ENCODE assay signal across 19 mouse cellular contexts in genomic region chr2:70083444-70084020, GRCm38 (mm10). TPM values are rescaled to one million over a fixed set of nuclear protein-coding genes. Genes with fewer than 3 reads are reported as not detected.
DNase-seq lines count a peak whose midpoint lies in the region; ATAC-seq and TF ChIP-seq lines count a peak whose summit lies in the region.
"Had no signal": no experiment of that assay in that cellular context is flagged by ENCODE, and none has a peak within 500 bp of the region (broad histone marks: within the 10 kb centered on the region; RNA-seq: fewer than 3 reads in every experiment).

No protein-coding gene starts in this region.

- peak overlapping the region; percentile 58 for H3K4me2 ChIP-seq in heart, embryonic 11.5 days
- peak overlapping the region; percentile 46 for H3K4me2 ChIP-seq in lung, embryonic 14.5 days
- peak overlapping the region; percentile 54 for H3K4me2 ChIP-seq in intestine, postnatal 0 days (replicated peaks; ENCODE audit: low read depth)
- peak overlapping the region; percentile 46 for H3K4me2 ChIP-seq in stomach, embryonic 16.5 days (ENCODE audit: low read depth, low read length)
- no peak overlapping the region for H3K4me2 ChIP-seq in forebrain, embryonic 13.5 days
- H3K4me2 ChIP-seq: hindbrain, embryonic 12.5 days; liver, embryonic 12.5 days had no signal

- no peak for DNase-seq in heart, postnatal 25 days (ENCODE audit: low spot score)
- DNase-seq in lung, embryonic 14.5 days: peak; percentile 23
- no peak for DNase-seq in lung, postnatal 14 days
- DNase-seq in adrenal gland, adult 2 months: no peak
- DNase-seq: cerebellum, adult 11 months; forebrain, postnatal 0 days; kidney, adult 8-10 months; kidney, postnatal 36 days; right cerebral cortex, postnatal 25 days; thymus, postnatal 25 days had no signal

- no peak for TF ChIP-seq CTCF in lung, embryonic 14.5 days (IDR thresholded peaks at IDR 0.05; ENCODE audit: low read depth)
- no peak for TF ChIP-seq CTCF in intestine, postnatal 0 days (IDR thresholded peaks at IDR 0.05; ENCODE audit: low read depth)

- intact Hi-C loops in heart, postnatal 25 days (cut with DNase I): no loop called here

- no peaks in the 10 kb centered on the region for H3K9me3 ChIP-seq in heart, embryonic 11.5 days (replicated peaks; ENCODE audit: control insufficient read depth, low read length)
- H3K9me3 ChIP-seq in lung, embryonic 14.5 days (ENCODE audit: low read depth, low read length): no peaks in the 10 kb centered on the region
- H3K9me3 ChIP-seq in intestine, postnatal 0 days (ENCODE audit: control insufficient read depth): no peaks in the 10 kb centered on the region
- H3K9me3 ChIP-seq in stomach, embryonic 16.5 days (replicated peaks; ENCODE audit: control insufficient read depth, low read length): no peaks in the 10 kb centered on the region
- H3K9me3 ChIP-seq in forebrain, embryonic 13.5 days (replicated peaks): no peaks in the 10 kb centered on the region
- H3K9me3 ChIP-seq: hindbrain, embryonic 12.5 days; liver, embryonic 12.5 days had no signal

- no peak overlapping the region for H3K9ac ChIP-seq in heart, embryonic 11.5 days (ENCODE audit: low read depth, low read length)
- H3K9ac ChIP-seq in lung, embryonic 14.5 days: no peak overlapping the region
- no peak overlapping the region for H3K9ac ChIP-seq in intestine, postnatal 0 days (ENCODE audit: low read depth, low read length)
- H3K9ac ChIP-seq in stomach, embryonic 16.5 days (ENCODE audit: low read length): no peak overlapping the region; the same call in 1 of the 2 replicates
- no peak overlapping the region for H3K9ac ChIP-seq in forebrain, embryonic 13.5 days
- H3K9ac ChIP-seq: forebrain, postnatal 0 days; hindbrain, embryonic 12.5 days; liver, embryonic 12.5 days had no signal

- H3K4me1 ChIP-seq in heart, embryonic 11.5 days (ENCODE audit: control insufficient read depth, insufficient read depth, low read length): no peaks in the 10 kb centered on the region
- no peaks in the 10 kb centered on the region for H3K4me1 ChIP-seq in lung, embryonic 14.5 days (ENCODE audit: insufficient read depth)
- no peaks in the 10 kb centered on the region for H3K4me1 ChIP-seq in intestine, postnatal 0 days (replicated peaks; ENCODE audit: control insufficient read depth, insufficient read depth, low read length)
- no peaks in the 10 kb centered on the region for H3K4me1 ChIP-seq in stomach, embryonic 16.5 days (ENCODE audit: control insufficient read depth, insufficient read depth, low read length)
- H3K4me1 ChIP-seq in forebrain, embryonic 13.5 days: no peaks in the 10 kb centered on the region
- H3K4me1 ChIP-seq: hindbrain, embryonic 12.5 days; liver, embryonic 12.5 days had no signal

- no peaks in the 10 kb centered on the region for H3K36me3 ChIP-seq in heart, embryonic 11.5 days (ENCODE audit: control insufficient read depth, insufficient read depth, low read length)
- H3K36me3 ChIP-seq in lung, embryonic 14.5 days (ENCODE audit: insufficient read depth): no peaks in the 10 kb centered on the region
- H3K36me3 ChIP-seq in intestine, postnatal 0 days (ENCODE audit: control insufficient read depth, insufficient read depth): no peaks in the 10 kb centered on the region
- no peaks in the 10 kb centered on the region for H3K36me3 ChIP-seq in stomach, embryonic 16.5 days (ENCODE audit: control insufficient read depth, insufficient read depth, low read length)
- H3K36me3 ChIP-seq in forebrain, embryonic 13.5 days (ENCODE audit: poor library complexity, severe bottlenecking): no peaks in the 10 kb centered on the region
- H3K36me3 ChIP-seq: hindbrain, embryonic 12.5 days; liver, embryonic 12.5 days had no signal

- H3K27me3 ChIP-seq in heart, embryonic 11.5 days (ENCODE audit: control insufficient read depth, insufficient read depth, low read length): no peaks in the 10 kb centered on the region
- no peaks in the 10 kb centered on the region for H3K27me3 ChIP-seq in lung, embryonic 14.5 days (ENCODE audit: insufficient read depth, low read length)
- no peaks in the 10 kb centered on the region for H3K27me3 ChIP-seq in intestine, postnatal 0 days (replicated peaks; ENCODE audit: control insufficient read depth, insufficient read depth, low read length)
- no peaks in the 10 kb centered on the region for H3K27me3 ChIP-seq in stomach, embryonic 16.5 days (ENCODE audit: control insufficient read depth, insufficient read depth, low read length)
- no peaks in the 10 kb centered on the region for H3K27me3 ChIP-seq in forebrain, embryonic 13.5 days
- H3K27me3 ChIP-seq: hindbrain, embryonic 12.5 days; liver, embryonic 12.5 days; Patski had no signal

- no peak overlapping the region for H3K27ac ChIP-seq in heart, embryonic 11.5 days (ENCODE audit: low read depth, low read length)
- H3K27ac ChIP-seq in lung, embryonic 14.5 days (ENCODE audit: low read depth): no peak overlapping the region
- H3K27ac ChIP-seq in intestine, postnatal 0 days (ENCODE audit: low read depth, low read length): no peak overlapping the region
- no peak overlapping the region for H3K27ac ChIP-seq in stomach, embryonic 16.5 days (ENCODE audit: low read length)
- no peak overlapping the region for H3K27ac ChIP-seq in forebrain, embryonic 13.5 days
- H3K27ac ChIP-seq: hindbrain, embryonic 12.5 days; liver, embryonic 12.5 days had no signal

- WGBS in heart, embryonic 11.5 days (ENCODE audit: insufficient replicate concordance): 36% methylated on average over 17 of the region's 17 CpGs
- 35% methylated on average over 17 of the region's 17 CpGs for WGBS in lung, embryonic 14.5 days
- 35% methylated on average over 17 of the region's 17 CpGs for WGBS in intestine, postnatal 0 days
- WGBS in stomach, embryonic 16.5 days: 47% methylated on average over 17 of the region's 17 CpGs
- WGBS in forebrain, embryonic 13.5 days: 83% methylated on average over 17 of the region's 17 CpGs

- peak overlapping the region; percentile 11 for H3K4me3 ChIP-seq in heart, embryonic 11.5 days (ENCODE audit: low read depth, low read length)
- 0 out of 2 replicates have a peak overlapping the region, but pooled peaks have one; percentile 4 for H3K4me3 ChIP-seq in lung, embryonic 14.5 days (ENCODE audit: low read depth, low read length)
- no peak overlapping the region for H3K4me3 ChIP-seq in intestine, postnatal 0 days (ENCODE audit: low read depth, low read length)
- H3K4me3 ChIP-seq in stomach, embryonic 16.5 days (replicated peaks; ENCODE audit: low read length): peak overlapping the region; percentile 5; the same call in 1 of the 2 replicates
- no peak overlapping the region for H3K4me3 ChIP-seq in forebrain, embryonic 13.5 days
- H3K4me3 ChIP-seq: hindbrain, embryonic 12.5 days; liver, embryonic 12.5 days had no signal

- ATAC-seq in heart, embryonic 11.5 days (replicated peaks; ENCODE audit: insufficient number of reproducible peaks, low FRiP score, low TSS enrichment): no peak
- no peak for ATAC-seq in lung, embryonic 14.5 days (ENCODE audit: insufficient read depth)
- ATAC-seq in intestine, postnatal 0 days: no peak; the same call in 1 of the 2 replicates
- ATAC-seq in stomach, embryonic 16.5 days (ENCODE audit: insufficient read depth, low FRiP score): no peak
- ATAC-seq in forebrain, embryonic 13.5 days: no peak
- ATAC-seq: forebrain, postnatal 0 days; liver, embryonic 12.5 days; midbrain, embryonic 16.5 days; Patski had no signal

RNA-seq across cellular contexts. Expression of gene Myo3b, which starts 44.6 kb away (rescaled TPM):
- 0.21 and 0.30 TPM in 2 replicates for polyA plus RNA-seq in heart, embryonic 11.5 days (2014; fragmentation: Nextera tagmentation; extraction: Ambion mirVana)
- not detected for total RNA-seq in heart, postnatal 25 days (2021)
- polyA plus RNA-seq in lung, embryonic 14.5 days (2014; fragmentation: Nextera tagmentation; extraction: Ambion mirVana): 0.24 and 0.46 TPM in 2 replicates
- not detected in 2 replicates for polyA plus RNA-seq in intestine, postnatal 0 days (2015; fragmentation: Nextera tagmentation; extraction: Ambion mirVana)
- 0.36 and 0.54 TPM in 2 replicates for polyA plus RNA-seq in stomach, embryonic 16.5 days (2015; fragmentation: Nextera tagmentation; extraction: Ambion mirVana)
- total RNA-seq in adrenal gland, adult 2 months (2021): not detected
- polyA plus RNA-seq in adrenal gland, adult 2 months (2012; rRNA removed): 0.02 TPM in 1 of 2 replicates, not detected in the other
- polyA plus RNA-seq in forebrain, embryonic 13.5 days (2015; fragmentation: Nextera tagmentation; extraction: Ambion mirVana): 0.18 and 0.25 TPM in 2 replicates
- total RNA-seq: gastrocnemius, adult 8-10 months had no signal
- polyA plus RNA-seq: liver, embryonic 12.5 days had no signal

Comparison
In these comparisons a context has a peak if more than half of its experiments do, and no peak if none do; other contexts are left out.
1. H3K4me3 ChIP-seq: peak in heart, embryonic 11.5 days (single experiment), lung, embryonic 14.5 days (single experiment) and stomach, embryonic 16.5 days (single experiment); none in intestine, postnatal 0 days (single experiment) and forebrain, embryonic 13.5 days (single experiment).